Mouse (Mus musculus) heart, embryonic 11.5 days (tissue): Measurements from ENCODE around the gene Ubqln4. TPM values are rescaled to one million over a fixed set of nuclear protein-coding genes. Genes with fewer than 3 reads are reported as not detected.
A peak's percentile ranks its signal among the peaks of the same experiment; 100 is the strongest.

Experiments used
- ATAC-seq: fragments of 200-750 bp; cut with Nextera tagmentation; replicated peaks from 2 replicates; pipeline ENCODE4 v1.8.0; 2017; ENCODE audit warnings: moderate library complexity; ENCODE audit not compliant: insufficient number of reproducible peaks, low FRiP score, low TSS enrichment
- H3K27ac ChIP-seq: fragments of 300-500 bp; sonication (generic); 2 replicates; pipeline ENCODE4 v1.5.1; 2014; ENCODE audit warnings: mild to moderate bottlenecking, low read depth, low read length
- H3K27me3 ChIP-seq: fragments of 300-500 bp; sonication (generic); 2 replicates; pipeline ENCODE4 v1.6.1; 2014; ENCODE audit warnings: mild to moderate bottlenecking, low read length, mixed read lengths; ENCODE audit not compliant: control insufficient read depth, insufficient read depth
- H3K36me3 ChIP-seq: fragments of 300-500 bp; sonication (generic); 2 replicates; pipeline ENCODE4 v1.6.1; 2014; ENCODE audit warnings: mild to moderate bottlenecking, low read length, moderate library complexity, mixed read lengths; ENCODE audit not compliant: control insufficient read depth, insufficient read depth
- H3K4me1 ChIP-seq: fragments of 300-500 bp; sonication (generic); 2 replicates; pipeline ENCODE4 v1.6.1; 2014; ENCODE audit warnings: low read length; ENCODE audit not compliant: control insufficient read depth, insufficient read depth
- H3K4me2 ChIP-seq: fragments of 300-500 bp; sonication (generic); 2 replicates; pipeline ENCODE4 v1.6.1; 2014; ENCODE audit warnings: mild to moderate bottlenecking, moderate library complexity
- H3K4me3 ChIP-seq: fragments of 300-500 bp; sonication (generic); 2 replicates; pipeline ENCODE4 v1.5.1; 2014; ENCODE audit warnings: low read depth, low read length
- H3K9ac ChIP-seq: fragments of 300-500 bp; sonication (generic); 2 replicates; pipeline ENCODE4 v1.6.1; 2014; ENCODE audit warnings: mild to moderate bottlenecking, low read depth, low read length, moderate library complexity
- H3K9me3 ChIP-seq: fragments of 300-500 bp; sonication (generic); replicated peaks from 2 replicates; pipeline ENCODE4 v1.6.1; 2016; ENCODE audit warnings: low read length; ENCODE audit not compliant: control insufficient read depth
- WGBS: fragments of 180-500 bp; shearing (Covaris S2); extraction: QIAGEN DNeasy Blood & Tissue Kit; methylation state at CpG from one replicate; pipeline ENCODE4 v1.1.7; 2014; ENCODE audit not compliant: insufficient replicate concordance; 5-methylcytosine and 5-hydroxymethylcytosine counted together
- polyA plus RNA-seq: library from polyadenylated mRNA; unstranded; fragments of >200 nt; fragmentation: Nextera tagmentation; extraction: Ambion mirVana; gene quantifications from 2 replicates; pipeline ENCODE4 v1.2.1, GENCODE M21; 2014

Gene Ubqln4
- polyA plus RNA-seq, 1 experiment from 2014 or later = 48.8 TPM

GRCm38 (mm10) chr3:88543651-88544410 lies 9.7 kb upstream of the Ubqln4 start:
- H3K9ac ChIP-seq = no peak overlapping the region
- H3K27me3 ChIP-seq = no peaks in the 10 kb centered on the region
- no peak overlapping the region for H3K27ac ChIP-seq
- no peaks in the 10 kb centered on the region for H3K9me3 ChIP-seq
- ATAC-seq = no peak
- WGBS = 65% methylated on average over 5 of the region's 5 CpGs
- H3K4me3 ChIP-seq = no peak overlapping the region
- H3K4me2 ChIP-seq = no peak overlapping the region
- H3K36me3 ChIP-seq = peaks cover 4% of the 10 kb centered on the region; the same call in 1 of the 2 replicates
- H3K4me1 ChIP-seq = peaks cover 5% of the 10 kb centered on the region

- no peak overlapping the region for H3K4me3 ChIP-seq
- H3K4me1 ChIP-seq = peaks cover 5% of the 10 kb centered on the region
- no peak overlapping the region for H3K9ac ChIP-seq
- 35% methylated on average over 5 of the region's 5 CpGs for WGBS
- H3K4me2 ChIP-seq = no peak overlapping the region; the same call in 1 of the 2 replicates
- ATAC-seq = no peak
- no peaks in the 10 kb centered on the region for H3K9me3 ChIP-seq
- H3K27me3 ChIP-seq = no peaks in the 10 kb centered on the region
- no peak overlapping the region for H3K27ac ChIP-seq
- peaks cover 4% of the 10 kb centered on the region; the same call in 1 of the 2 replicates for H3K36me3 ChIP-seq
Observed at GRCm38 (mm10) chr3:88544514-88544913, 9.0 kb upstream of the Ubqln4 start.

GRCm38 (mm10) chr3:88544955-88545591 lies 8.5 kb upstream of the Ubqln4 start:
- Histone ChIP-seq H3K4me3 (no peak overlapping the region), H3K27me3 (no peaks in the 10 kb centered on the region), H3K4me2 (no peak overlapping the region; the same call in 1 of the 2 replicates), H3K36me3 (peaks cover 2% of the 10 kb centered on the region; the same call in 1 of the 2 replicates), H3K27ac (no peak overlapping the region), H3K4me1 (peaks cover 2% of the 10 kb centered on the region), H3K9me3 (no peaks in the 10 kb centered on the region), H3K9ac (no peak overlapping the region)
- WGBS = 62% methylated on average over 20 of the region's 20 CpGs
- ATAC-seq = no peak

GRCm38 (mm10) chr3:88546674-88547418 lies 6.7 kb upstream of the Ubqln4 start:
- Histone ChIP-seq H3K4me3 (no peak overlapping the region), H3K27ac (no peak overlapping the region), H3K9me3 (no peaks in the 10 kb centered on the region), H3K4me2 (no peak overlapping the region), H3K4me1 (no peaks in the 10 kb centered on the region; the same call in 1 of the 2 replicates), H3K27me3 (no peaks in the 10 kb centered on the region), H3K36me3 (no peaks in the 10 kb centered on the region), H3K9ac (no peak overlapping the region)
- ATAC-seq = no peak
- 64% methylated on average over 6 of the region's 6 CpGs for WGBS

GRCm38 (mm10) chr3:88548180-88548917 lies 5.2 kb upstream of the Ubqln4 start, which contains the start of gene Rab25:
Gene Rab25 (minus strand): TSS chr3:88548300.
- no peak for ATAC-seq
- Histone ChIP-seq H3K4me2 (no peak within 1 kb of the TSS), H3K4me1 (peaks cover 4% of the 10 kb centered on the region; the same call in 1 of the 2 replicates), H3K9ac (no peak within 1 kb of the TSS), H3K4me3 (no peak within 1 kb of the TSS), H3K36me3 (no peaks in the 10 kb centered on the region), H3K27me3 (no peaks in the 10 kb centered on the region), H3K9me3 (no peaks in the 10 kb centered on the region), H3K27ac (no peak within 1 kb of the TSS)
- 46% methylated on average over 18 of the region's 18 CpGs for WGBS

GRCm38 (mm10) chr3:88551586-88551985 lies 2.0 kb upstream of the Ubqln4 start:
- Histone ChIP-seq H3K27ac (no peak overlapping the region), H3K27me3 (no peaks in the 10 kb centered on the region), H3K4me3 (no peak overlapping the region), H3K36me3 (peaks cover 10% of the 10 kb centered on the region), H3K4me2 (peak overlapping the region; percentile 87), H3K9me3 (no peaks in the 10 kb centered on the region), H3K4me1 (peaks cover 14% of the 10 kb centered on the region), H3K9ac (no peak overlapping the region)
- 78% methylated on average over 4 of the region's 4 CpGs for WGBS
- no peak for ATAC-seq

- Histone ChIP-seq H3K27me3 (no peaks in the 10 kb centered on the region), H3K4me3 (peak overlapping the region; percentile 80), H3K4me2 (peak overlapping the region; percentile 87), H3K4me1 (peaks cover 14% of the 10 kb centered on the region), H3K36me3 (peaks cover 16% of the 10 kb centered on the region), H3K9me3 (no peaks in the 10 kb centered on the region), H3K27ac (peak overlapping the region; percentile 98), H3K9ac (peak overlapping the region; percentile 93)
- ATAC-seq = no peak
- 21% methylated on average over 16 of the region's 16 CpGs for WGBS
Observed at GRCm38 (mm10) chr3:88552082-88552645, 1.4 kb upstream of the Ubqln4 start.
